Mouse (Mus musculus) midbrain, embryonic 11.5 days (tissue): ENCODE data around the gene Kctd21. TPM values are rescaled to one million over a fixed set of nuclear protein-coding genes. Genes with fewer than 3 reads are reported as not detected.

Source experiments
- ATAC-seq: fragments of 200-750 bp; cut with Nextera tagmentation; 2 replicates; pipeline ENCODE4 v1.8.0; 2017; ENCODE audit warnings: moderate TSS enrichment, moderate library complexity; ENCODE audit not compliant: low FRiP score
- DNase-seq: peaks from one replicate; pipeline ENCODE4 v3.0.0; 2015; ENCODE audit warnings: low spot score; ENCODE audit errors: missing footprints
- H3K27ac ChIP-seq: fragments of 300-500 bp; sonication (generic); 2 replicates; pipeline ENCODE4 v1.5.1; 2014; ENCODE audit warnings: low read depth, low read length
- H3K27me3 ChIP-seq: fragments of 300-500 bp; sonication (generic); 2 replicates; pipeline ENCODE4 v1.6.1; 2014; ENCODE audit warnings: mild to moderate bottlenecking, low read length, moderate library complexity, mixed read lengths; ENCODE audit not compliant: control insufficient read depth, insufficient read depth
- H3K36me3 ChIP-seq: fragments of 300-500 bp; sonication (generic); 2 replicates; pipeline ENCODE4 v1.6.1; 2014; ENCODE audit warnings: mild to moderate bottlenecking, low read length, moderate library complexity, mixed read lengths; ENCODE audit not compliant: control insufficient read depth, insufficient read depth
- H3K4me1 ChIP-seq: fragments of 300-500 bp; sonication (generic); 2 replicates; pipeline ENCODE4 v1.6.1; 2014; ENCODE audit warnings: low read length; ENCODE audit not compliant: control insufficient read depth, insufficient read depth
- H3K4me2 ChIP-seq: fragments of 300-500 bp; sonication (generic); 2 replicates; pipeline ENCODE4 v1.6.1; 2014; ENCODE audit warnings: mild to moderate bottlenecking, moderate library complexity
- H3K4me3 ChIP-seq: fragments of 300-500 bp; sonication (generic); 2 replicates; pipeline ENCODE4 v1.5.1; 2014; ENCODE audit warnings: low read depth, low read length
- H3K9ac ChIP-seq: fragments of 300-500 bp; sonication (generic); 2 replicates; pipeline ENCODE4 v1.6.1; 2014; ENCODE audit warnings: low read length
- H3K9me3 ChIP-seq: fragments of 300-500 bp; sonication (generic); 2 replicates; pipeline ENCODE4 v1.6.1; 2016; ENCODE audit warnings: low read length; ENCODE audit not compliant: control insufficient read depth
- WGBS: fragments of 180-500 bp; shearing (Covaris S2); extraction: QIAGEN DNeasy Blood & Tissue Kit; methylation state at CpG from one replicate; pipeline ENCODE4 v1.1.7; 2014; 5-methylcytosine and 5-hydroxymethylcytosine counted together
- polyA plus RNA-seq: library from polyadenylated mRNA; unstranded; fragments of >200 nt; fragmentation: Nextera tagmentation; extraction: Ambion mirVana; gene quantifications from 2 replicates; pipeline ENCODE4 v1.2.1, GENCODE M21; 2014

Gene Kctd21
- polyA plus RNA-seq, 1 experiment from 2014 or later: 5.8 TPM

- ATAC-seq: no peak
- no peak for DNase-seq
- no peaks in the 10 kb centered on the region for H3K4me1 ChIP-seq
- no peak overlapping the region for H3K4me2 ChIP-seq
- no peak overlapping the region for H3K4me3 ChIP-seq
- no peak overlapping the region for H3K9ac ChIP-seq
- no peak overlapping the region for H3K27ac ChIP-seq
- no peaks in the 10 kb centered on the region for H3K9me3 ChIP-seq
- H3K36me3 ChIP-seq: no peaks in the 10 kb centered on the region
- 72% methylated on average over 5 of the region's 5 CpGs for WGBS
- no peaks in the 10 kb centered on the region for H3K27me3 ChIP-seq
Observed at GRCm38 (mm10) chr7:97360166-97360565, 28.0 kb downstream of the Kctd21 start.

- ATAC-seq (no peak), DNase-seq (no peak)
- H3K4me2 ChIP-seq: no peak overlapping the region
- H3K36me3 ChIP-seq: no peaks in the 10 kb centered on the region
- 42% methylated on average over 3 of the region's 3 CpGs for WGBS
- no peak overlapping the region for H3K9ac ChIP-seq
- no peaks in the 10 kb centered on the region for H3K27me3 ChIP-seq
- H3K27ac ChIP-seq: no peak overlapping the region
- H3K9me3 ChIP-seq: no peaks in the 10 kb centered on the region
- H3K4me1 ChIP-seq: no peaks in the 10 kb centered on the region
- no peak overlapping the region for H3K4me3 ChIP-seq
Observed at GRCm38 (mm10) chr7:97360955-97361354, 28.8 kb downstream of the Kctd21 start.

GRCm38 (mm10) chr7:97361467-97361866, 29.3 kb downstream of the Kctd21 start:
- Histone ChIP-seq H3K27me3 (no peaks in the 10 kb centered on the region), H3K36me3 (no peaks in the 10 kb centered on the region), H3K27ac (no peak overlapping the region), H3K9ac (no peak overlapping the region), H3K4me3 (no peak overlapping the region), H3K4me2 (no peak overlapping the region), H3K9me3 (no peaks in the 10 kb centered on the region), H3K4me1 (no peaks in the 10 kb centered on the region)
- ATAC-seq (no peak), DNase-seq (peak; percentile 84)
- 31% methylated on average over 4 of the region's 4 CpGs for WGBS

GRCm38 (mm10) chr7:97365887-97366286, 33.8 kb downstream of the Kctd21 start:
- no peak overlapping the region for H3K4me2 ChIP-seq
- no peak overlapping the region for H3K4me3 ChIP-seq
- no peak overlapping the region for H3K27ac ChIP-seq
- H3K4me1 ChIP-seq: peaks cover 4% of the 10 kb centered on the region
- ATAC-seq (no peak), DNase-seq (no peak)
- no peaks in the 10 kb centered on the region for H3K27me3 ChIP-seq
- H3K36me3 ChIP-seq: no peaks in the 10 kb centered on the region
- no peaks in the 10 kb centered on the region for H3K9me3 ChIP-seq
- H3K9ac ChIP-seq: no peak overlapping the region
- 79% methylated on average over 1 of the region's 1 CpGs for WGBS

- H3K36me3 ChIP-seq: peaks cover 8% of the 10 kb centered on the region; the same call in 1 of the 2 replicates
- H3K4me3 ChIP-seq: no peak overlapping the region
- H3K27ac ChIP-seq: no peak overlapping the region
- DNase-seq (peak; percentile 39), ATAC-seq (no peak)
- WGBS: 92% methylated on average over 9 of the region's 9 CpGs
- no peak overlapping the region for H3K4me2 ChIP-seq
- no peaks in the 10 kb centered on the region for H3K9me3 ChIP-seq
- H3K27me3 ChIP-seq: no peaks in the 10 kb centered on the region
- H3K9ac ChIP-seq: no peak overlapping the region
- peaks cover 8% of the 10 kb centered on the region for H3K4me1 ChIP-seq
Observed at GRCm38 (mm10) chr7:97375101-97375500, 43.0 kb downstream of the Kctd21 start.

GRCm38 (mm10) chr7:97375906-97376305, 43.8 kb downstream of the Kctd21 start:
- H3K27me3 ChIP-seq: no peaks in the 10 kb centered on the region
- H3K9ac ChIP-seq: no peak overlapping the region
- peaks cover 5% of the 10 kb centered on the region for H3K4me1 ChIP-seq
- no peaks in the 10 kb centered on the region for H3K9me3 ChIP-seq
- H3K27ac ChIP-seq: no peak overlapping the region
- H3K4me2 ChIP-seq: no peak overlapping the region
- H3K4me3 ChIP-seq: no peak overlapping the region
- ATAC-seq (no peak), DNase-seq (peak; percentile 12)
- 84% methylated on average over 2 of the region's 2 CpGs for WGBS
- peaks cover 12% of the 10 kb centered on the region; the same call in 1 of the 2 replicates for H3K36me3 ChIP-seq

GRCm38 (mm10) chr7:97379304-97379703, 47.2 kb downstream of the Kctd21 start:
- DNase-seq (peak; percentile 51), ATAC-seq (no peak)
- Histone ChIP-seq H3K9ac (no peak overlapping the region), H3K4me1 (no peaks in the 10 kb centered on the region), H3K4me3 (no peak overlapping the region), H3K27me3 (no peaks in the 10 kb centered on the region), H3K27ac (no peak overlapping the region), H3K36me3 (peaks cover 26% of the 10 kb centered on the region), H3K4me2 (no peak overlapping the region), H3K9me3 (no peaks in the 10 kb centered on the region)
- 93% methylated on average over 5 of the region's 5 CpGs for WGBS

GRCm38 (mm10) chr7:97380500-97381123, 48.5 kb downstream of the Kctd21 start:
- Histone ChIP-seq H3K27ac (no peak overlapping the region), H3K36me3 (peaks cover 24% of the 10 kb centered on the region), H3K4me3 (no peak overlapping the region), H3K4me2 (no peak overlapping the region), H3K4me1 (no peaks in the 10 kb centered on the region), H3K27me3 (no peaks in the 10 kb centered on the region), H3K9me3 (no peaks in the 10 kb centered on the region), H3K9ac (no peak overlapping the region)
- ATAC-seq: no peak
- WGBS: 89% methylated on average over 5 of the region's 5 CpGs
- peak; percentile 47 for DNase-seq

GRCm38 (mm10) chr7:97382661-97383060, 50.5 kb downstream of the Kctd21 start:
- ATAC-seq: no peak

More at GRCm38 (mm10) chr7:97382661-97383060, 50.5 kb downstream of the Kctd21 start:
- Histone ChIP-seq H3K4me1 (no peaks in the 10 kb centered on the region), H3K4me3 (no peak overlapping the region), H3K27ac (no peak overlapping the region), H3K27me3 (no peaks in the 10 kb centered on the region), H3K36me3 (peaks cover 27% of the 10 kb centered on the region), H3K4me2 (no peak overlapping the region), H3K9me3 (no peaks in the 10 kb centered on the region), H3K9ac (no peak overlapping the region)
- WGBS: 96% methylated on average over 8 of the region's 8 CpGs
- no peak for DNase-seq
